Mouse (Mus musculus): ENCODE results near the gene Eif3k. TPM values are rescaled to one million over a fixed set of nuclear protein-coding genes. Genes with fewer than 3 reads are reported as not detected.

Eif3k gene
- polyA plus RNA-seq, 1 experiment from 2014 or later, result 444 TPM

GRCm38 (mm10) chr7:28941542-28941941 is 40.1 kb downstream of the Eif3k start:
- no peaks in the 10 kb centered on the region for H3K9me3 ChIP-seq (ENCODE audit: control insufficient read depth, low read length)
- 0 out of 2 replicates have a peak, but pooled peaks cover 8% of the 10 kb centered on the region for H3K36me3 ChIP-seq (ENCODE audit: control insufficient read depth, insufficient read depth, low read length)
- 53% methylated on average over 4 of the region's 4 CpGs for WGBS
- no peak overlapping the region for H3K9ac ChIP-seq (ENCODE audit: low read length)
- H3K4me2 ChIP-seq (ENCODE audit: low read length), result no peak overlapping the region
- H3K27me3 ChIP-seq (replicated peaks; ENCODE audit: control insufficient read depth, insufficient read depth, low read length), result no peaks in the 10 kb centered on the region
- DNase-seq (ENCODE audit: low spot score) (no peak), ATAC-seq (replicated peaks; ENCODE audit: low FRiP score, low TSS enrichment, low read depth) (no peak)
- H3K4me3 ChIP-seq (ENCODE audit: low read depth, low read length), result no peak overlapping the region
- H3K4me1 ChIP-seq (replicated peaks; ENCODE audit: control insufficient read depth, insufficient read depth, low read length), result peaks cover 68% of the 10 kb centered on the region
- peak overlapping the region; percentile 71 for H3K27ac ChIP-seq (ENCODE audit: low read depth)

GRCm38 (mm10) chr7:28941129-28941528 is 40.5 kb downstream of the Eif3k start:
- Histone ChIP-seq H3K27me3 (replicated peaks; ENCODE audit: control insufficient read depth, insufficient read depth, low read length) (no peaks in the 10 kb centered on the region), H3K9me3 (ENCODE audit: control insufficient read depth, low read length) (no peaks in the 10 kb centered on the region), H3K27ac (ENCODE audit: low read depth) (peak overlapping the region; percentile 71), H3K4me2 (ENCODE audit: low read length) (no peak overlapping the region), H3K4me1 (replicated peaks; ENCODE audit: control insufficient read depth, insufficient read depth, low read length) (peaks cover 67% of the 10 kb centered on the region), H3K4me3 (ENCODE audit: low read depth, low read length) (no peak overlapping the region), H3K36me3 (ENCODE audit: control insufficient read depth, insufficient read depth, low read length) (peaks cover 12% of the 10 kb centered on the region; the same call in 1 of the 2 replicates), H3K9ac (ENCODE audit: low read length) (no peak overlapping the region)
- no peak for DNase-seq (ENCODE audit: low spot score)
- 66% methylated on average over 4 of the region's 4 CpGs for WGBS
- ATAC-seq (replicated peaks; ENCODE audit: low FRiP score, low TSS enrichment, low read depth), result no peak

GRCm38 (mm10) chr7:28939418-28940183 is 42.1 kb downstream of the Eif3k start:
- H3K27me3 ChIP-seq (replicated peaks; ENCODE audit: control insufficient read depth, insufficient read depth, low read length), result no peaks in the 10 kb centered on the region
- no peak overlapping the region for H3K9ac ChIP-seq (ENCODE audit: low read length)
- H3K4me1 ChIP-seq (replicated peaks; ENCODE audit: control insufficient read depth, insufficient read depth, low read length), result peaks cover 52% of the 10 kb centered on the region
- H3K9me3 ChIP-seq (ENCODE audit: control insufficient read depth, low read length), result no peaks in the 10 kb centered on the region
- no peak for ATAC-seq (replicated peaks; ENCODE audit: low FRiP score, low TSS enrichment, low read depth)
- no peak overlapping the region for H3K4me2 ChIP-seq (ENCODE audit: low read length)
- H3K27ac ChIP-seq (ENCODE audit: low read depth), result no peak overlapping the region; the same call in 1 of the 2 replicates
- 73% methylated on average over 7 of the region's 7 CpGs for WGBS
- no peak for DNase-seq (ENCODE audit: low spot score)
- H3K4me3 ChIP-seq (ENCODE audit: low read depth, low read length), result no peak overlapping the region
- peaks cover 16% of the 10 kb centered on the region; the same call in 1 of the 2 replicates for H3K36me3 ChIP-seq (ENCODE audit: control insufficient read depth, insufficient read depth, low read length)

- 79% methylated on average over 4 of the region's 4 CpGs for WGBS
- H3K4me3 ChIP-seq (ENCODE audit: low read depth, low read length), result no peak overlapping the region
- H3K4me1 ChIP-seq (replicated peaks; ENCODE audit: control insufficient read depth, insufficient read depth, low read length), result peaks cover 44% of the 10 kb centered on the region
- no peak overlapping the region for H3K9ac ChIP-seq (ENCODE audit: low read length)
- H3K36me3 ChIP-seq (ENCODE audit: control insufficient read depth, insufficient read depth, low read length), result peaks cover 23% of the 10 kb centered on the region; the same call in 1 of the 2 replicates
- H3K27me3 ChIP-seq (replicated peaks; ENCODE audit: control insufficient read depth, insufficient read depth, low read length), result no peaks in the 10 kb centered on the region
- no peak overlapping the region for H3K4me2 ChIP-seq (ENCODE audit: low read length)
- H3K9me3 ChIP-seq (ENCODE audit: control insufficient read depth, low read length), result no peaks in the 10 kb centered on the region
- DNase-seq (ENCODE audit: low spot score), result no peak
- no peak overlapping the region for H3K27ac ChIP-seq (ENCODE audit: low read depth)
- ATAC-seq (replicated peaks; ENCODE audit: low FRiP score, low TSS enrichment, low read depth), result no peak
These were observed 43.0 kb downstream of the Eif3k start for GRCm38 (mm10) chr7:28938654-28939053.

GRCm38 (mm10) chr7:28936787-28937186 is 44.9 kb downstream of the Eif3k start:
- no peaks in the 10 kb centered on the region for H3K27me3 ChIP-seq (replicated peaks; ENCODE audit: control insufficient read depth, insufficient read depth, low read length)
- H3K27ac ChIP-seq (ENCODE audit: low read depth), result 0 out of 2 replicates have a peak overlapping the region, but pooled peaks have one; percentile 14
- ATAC-seq (replicated peaks; ENCODE audit: low FRiP score, low TSS enrichment, low read depth), result no peak
- peaks cover 31% of the 10 kb centered on the region for H3K4me1 ChIP-seq (replicated peaks; ENCODE audit: control insufficient read depth, insufficient read depth, low read length)
- no peak overlapping the region for H3K4me2 ChIP-seq (ENCODE audit: low read length)
- 48% methylated on average over 4 of the region's 4 CpGs for WGBS
- peaks cover 20% of the 10 kb centered on the region; the same call in 1 of the 2 replicates for H3K36me3 ChIP-seq (ENCODE audit: control insufficient read depth, insufficient read depth, low read length)
- no peak for DNase-seq (ENCODE audit: low spot score)
- no peaks in the 10 kb centered on the region for H3K9me3 ChIP-seq (ENCODE audit: control insufficient read depth, low read length)
- H3K4me3 ChIP-seq (ENCODE audit: low read depth, low read length), result no peak overlapping the region
- H3K9ac ChIP-seq (ENCODE audit: low read length), result no peak overlapping the region

- no peak overlapping the region for H3K27ac ChIP-seq (ENCODE audit: low read depth)
- ATAC-seq (replicated peaks; ENCODE audit: low FRiP score, low TSS enrichment, low read depth) (no peak), DNase-seq (ENCODE audit: low spot score) (no peak)
- no peak overlapping the region for H3K4me3 ChIP-seq (ENCODE audit: low read depth, low read length)
- H3K4me2 ChIP-seq (ENCODE audit: low read length), result no peak overlapping the region
- H3K4me1 ChIP-seq (replicated peaks; ENCODE audit: control insufficient read depth, insufficient read depth, low read length), result peaks cover 46% of the 10 kb centered on the region
- H3K36me3 ChIP-seq (ENCODE audit: control insufficient read depth, insufficient read depth, low read length), result peaks cover 20% of the 10 kb centered on the region; the same call in 1 of the 2 replicates
- H3K9ac ChIP-seq (ENCODE audit: low read length), result no peak overlapping the region
- no peaks in the 10 kb centered on the region for H3K27me3 ChIP-seq (replicated peaks; ENCODE audit: control insufficient read depth, insufficient read depth, low read length)
- H3K9me3 ChIP-seq (ENCODE audit: control insufficient read depth, low read length), result no peaks in the 10 kb centered on the region
- WGBS, result 90% methylated on average over 2 of the region's 2 CpGs
These were observed 47.8 kb downstream of the Eif3k start for GRCm38 (mm10) chr7:28933825-28934224.

- peaks cover 22% of the 10 kb centered on the region; the same call in 1 of the 2 replicates for H3K36me3 ChIP-seq (ENCODE audit: control insufficient read depth, insufficient read depth, low read length)
- no peak overlapping the region for H3K4me3 ChIP-seq (ENCODE audit: low read depth, low read length)
- peaks cover 47% of the 10 kb centered on the region for H3K4me1 ChIP-seq (replicated peaks; ENCODE audit: control insufficient read depth, insufficient read depth, low read length)
- H3K9me3 ChIP-seq (ENCODE audit: control insufficient read depth, low read length), result no peaks in the 10 kb centered on the region
- H3K27me3 ChIP-seq (replicated peaks; ENCODE audit: control insufficient read depth, insufficient read depth, low read length), result no peaks in the 10 kb centered on the region
- ATAC-seq (replicated peaks; ENCODE audit: low FRiP score, low TSS enrichment, low read depth), result no peak
- H3K9ac ChIP-seq (ENCODE audit: low read length), result no peak overlapping the region
- H3K4me2 ChIP-seq (ENCODE audit: low read length), result no peak overlapping the region
- no peak for DNase-seq (ENCODE audit: low spot score)
- WGBS, result 59% methylated on average over 6 of the region's 6 CpGs
- H3K27ac ChIP-seq (ENCODE audit: low read depth), result no peak overlapping the region
These were observed 49.1 kb downstream of the Eif3k start for GRCm38 (mm10) chr7:28932421-28933041.

GRCm38 (mm10) chr7:28931695-28932039 is 50.0 kb downstream of the Eif3k start:
- peak overlapping the region; percentile 65; the same call in 1 of the 2 replicates for H3K27ac ChIP-seq (ENCODE audit: low read depth)
- ATAC-seq (replicated peaks; ENCODE audit: low FRiP score, low TSS enrichment, low read depth) (peak; percentile 65; the same call in 1 of the 2 replicates), DNase-seq (ENCODE audit: low spot score) (no peak)
- peaks cover 39% of the 10 kb centered on the region for H3K4me1 ChIP-seq (replicated peaks; ENCODE audit: control insufficient read depth, insufficient read depth, low read length)
- no peak overlapping the region for H3K4me2 ChIP-seq (ENCODE audit: low read length)
- H3K27me3 ChIP-seq (replicated peaks; ENCODE audit: control insufficient read depth, insufficient read depth, low read length), result no peaks in the 10 kb centered on the region
- peaks cover 20% of the 10 kb centered on the region; the same call in 1 of the 2 replicates for H3K36me3 ChIP-seq (ENCODE audit: control insufficient read depth, insufficient read depth, low read length)
- no peak overlapping the region for H3K9ac ChIP-seq (ENCODE audit: low read length)
- H3K4me3 ChIP-seq (ENCODE audit: low read depth, low read length), result no peak overlapping the region
- H3K9me3 ChIP-seq (ENCODE audit: control insufficient read depth, low read length), result no peaks in the 10 kb centered on the region
- 82% methylated on average over 4 of the region's 4 CpGs for WGBS
